16 mouse cellular contexts compared by ENCODE assay signal in genomic region chr8:111888091-111888650, GRCm38 (mm10). TPM values are rescaled to one million over a fixed set of nuclear protein-coding genes. Genes with fewer than 3 reads are reported as not detected.
A peak's percentile ranks its signal among the peaks of the same experiment; 100 is the strongest.
DNase-seq lines count a peak whose midpoint lies in the region; ATAC-seq lines count a peak whose summit lies in the region.
"Had no signal": no experiment of that assay in that cellular context is flagged by ENCODE, and none has a peak within 500 bp of the region (broad histone marks: within the 10 kb centered on the region; RNA-seq: fewer than 3 reads in every experiment).

No protein-coding gene starts in this region.

- peak; percentile 59; the same call in 1 of the 2 replicates for ATAC-seq in stomach, embryonic 16.5 days (ENCODE audit: insufficient read depth, low FRiP score)
- ATAC-seq: midbrain, embryonic 13.5 days had no signal

- H3K27ac ChIP-seq in stomach, embryonic 16.5 days (ENCODE audit: low read length) = no peak overlapping the region
- H3K27ac ChIP-seq: heart, adult 2 months; liver, embryonic 13.5 days; midbrain, embryonic 13.5 days had no signal

- WGBS in stomach, embryonic 16.5 days = 18% methylated on average over 7 of the region's 7 CpGs

- no peak overlapping the region for H3K4me2 ChIP-seq in stomach, embryonic 16.5 days (ENCODE audit: low read depth, low read length)
- H3K4me2 ChIP-seq: liver, embryonic 13.5 days; midbrain, embryonic 13.5 days had no signal

- H3K36me3 ChIP-seq in stomach, embryonic 16.5 days (ENCODE audit: control insufficient read depth, insufficient read depth, low read length) = no peaks in the 10 kb centered on the region
- H3K36me3 ChIP-seq: liver, embryonic 13.5 days; midbrain, embryonic 13.5 days had no signal

- H3K4me1 ChIP-seq in stomach, embryonic 16.5 days (ENCODE audit: control insufficient read depth, insufficient read depth, low read length) = peaks cover 17% of the 10 kb centered on the region

- no peaks in the 10 kb centered on the region for H3K9me3 ChIP-seq in stomach, embryonic 16.5 days (replicated peaks; ENCODE audit: control insufficient read depth, low read length)
- H3K9me3 ChIP-seq: liver, embryonic 13.5 days; midbrain, embryonic 13.5 days had no signal

- no peak overlapping the region for H3K9ac ChIP-seq in stomach, embryonic 16.5 days (ENCODE audit: low read length)
- H3K9ac ChIP-seq: liver, embryonic 13.5 days; midbrain, embryonic 13.5 days had no signal

- DNase-seq in kidney, postnatal 36 days = peak; percentile 19 to 38
- no peak for DNase-seq in kidney, adult 9 months
- peak; percentile 34 for DNase-seq in ovary, postnatal 36 days (ENCODE audit: low spot score)
- DNase-seq in ovary, postnatal 14 days (ENCODE audit: low spot score) = no peak
- DNase-seq in brain, adult 2 months (ENCODE audit: low read depth, low spot score) = peak; percentile 40
- DNase-seq in gastrocnemius, adult 8-10 months (ENCODE audit: low spot score in 2 of 2) = no peak
- DNase-seq in adipocyte (ENCODE audit: low spot score) = no peak
- DNase-seq: cerebellum, adult 8-10 months; heart, adult 2 months; heart, postnatal 14 days; layer of hippocampus, postnatal 36 days; liver, embryonic 13.5 days; thymus, adult 2 months had no signal

- H3K4me3 ChIP-seq in stomach, embryonic 16.5 days (replicated peaks; ENCODE audit: low read length) = no peak overlapping the region
- H3K4me3 ChIP-seq: heart, adult 2 months; liver, embryonic 13.5 days; midbrain, embryonic 13.5 days had no signal

- peaks cover 32% of the 10 kb centered on the region for H3K27me3 ChIP-seq in stomach, embryonic 16.5 days (ENCODE audit: control insufficient read depth, insufficient read depth, low read length)

RNA-seq across cellular contexts. Expression of gene Tmem170, which starts 11.6 kb away (rescaled TPM):
- 9.5 and 10.6 TPM in 2 replicates for polyA plus RNA-seq in stomach, embryonic 16.5 days (2015; fragmentation: Nextera tagmentation; extraction: Ambion mirVana)
- total RNA-seq in gastrocnemius, adult 8-10 months (2022) = 1 to 10 TPM; 1.9 to 2.2 (median 2.1) TPM

RNA-seq across cellular contexts. Expression of gene Chst5, which starts 22.1 kb away (rescaled TPM):
- polyA plus RNA-seq in stomach, embryonic 16.5 days (2015; fragmentation: Nextera tagmentation; extraction: Ambion mirVana) = 1.3 and 1.6 TPM in 2 replicates
- not detected for total RNA-seq in gastrocnemius, adult 8-10 months (2022)
- total RNA-seq: CH12.LX; heart, adult 2 months; heart, postnatal 14 days had no signal
- polyA plus RNA-seq: heart, adult 2 months; liver, embryonic 13.5 days had no signal

RNA-seq across cellular contexts. Expression of gene Cfdp1, which starts 34.1 kb away (rescaled TPM):
- polyA plus RNA-seq in stomach, embryonic 16.5 days (2015; fragmentation: Nextera tagmentation; extraction: Ambion mirVana) = 179 and 197 TPM in 2 replicates
- 10 to 100 TPM; 11.7 to 17.6 (median 14.7) TPM for total RNA-seq in gastrocnemius, adult 8-10 months (2022)

RNA-seq across cellular contexts. Expression of gene Tmem231, which starts 45.5 kb away (rescaled TPM):
- 12.9 and 13.0 TPM in 2 replicates for polyA plus RNA-seq in stomach, embryonic 16.5 days (2015; fragmentation: Nextera tagmentation; extraction: Ambion mirVana)
- 1 to 10 TPM in 1 of 4 experiments, under 1 TPM in 3; 0.41 to 1.0 (median 0.74) TPM for total RNA-seq in gastrocnemius, adult 8-10 months (2022)

RNA-seq across cellular contexts. Expression of gene Gabarapl2, which starts 52.3 kb away (rescaled TPM):
- 186 and 199 TPM in 2 replicates for polyA plus RNA-seq in stomach, embryonic 16.5 days (2015; fragmentation: Nextera tagmentation; extraction: Ambion mirVana)
- total RNA-seq in gastrocnemius, adult 8-10 months (2022) = 100 to 1,000 TPM; 112 to 138 (median 117) TPM

Comparison
In these comparisons a context has a peak if more than half of its experiments do, and no peak if none do; other contexts are left out.
1. DNase-seq: peak in kidney, postnatal 36 days (2 of 2), ovary, postnatal 36 days (single experiment) and brain, adult 2 months (single experiment); none in kidney, adult 9 months (single experiment), ovary, postnatal 14 days (single experiment), gastrocnemius, adult 8-10 months (0 of 2) and adipocyte (single experiment).